Mouse (Mus musculus): Measurements from ENCODE around the gene Mettl4. TPM values are rescaled to one million over a fixed set of nuclear protein-coding genes. Genes with fewer than 3 reads are reported as not detected.
"Not testable (repeated sequence)": the region's sequence is repeated elsewhere in the genome, so short reads cannot be mapped to it uniquely, and the experiment has no call there.

Gene Mettl4
- 24.0 and 24.4 TPM in 2 replicates for polyA plus RNA-seq (2015; fragmentation: Nextera tagmentation; extraction: Ambion mirVana)

- under 1% methylated on average over 56 of the region's 56 CpGs for WGBS
- peak; percentile 99 for ATAC-seq
- Histone ChIP-seq H3K4me3 (replicated peaks) (peak within 1 kb of the TSS; percentile 60), H3K9me3 (no peaks in the 10 kb centered on the region), H3K27me3 (no peaks in the 10 kb centered on the region), H3K36me3 (no peaks in the 10 kb centered on the region), H3K27ac (peak within 1 kb of the TSS; percentile 94), H3K4me1 (replicated peaks) (peaks cover 39% of the 10 kb centered on the region), H3K9ac (replicated peaks) (peak within 1 kb of the TSS; percentile 74), H3K4me2 (replicated peaks) (peak within 1 kb of the TSS; percentile 73)
These were observed at the start of gene Mettl4 for GRCm38 (mm10) chr17:94749466-94750135. Gene Mettl4 (minus strand): TSS chr17:94750019.

- Histone ChIP-seq H3K4me3 (replicated peaks) (no peak overlapping the region), H3K4me1 (replicated peaks) (no peaks in the 10 kb centered on the region), H3K27ac (no peak overlapping the region), H3K36me3 (peaks cover 19% of the 10 kb centered on the region), H3K27me3 (no peaks in the 10 kb centered on the region), H3K9me3 (no peaks in the 10 kb centered on the region), H3K4me2 (replicated peaks) (no peak overlapping the region), H3K9ac (replicated peaks) (no peak overlapping the region)
- 88% methylated on average over 2 of the region's 2 CpGs for WGBS
- no peak for ATAC-seq
These were observed 29.2 kb upstream of the Mettl4 start for GRCm38 (mm10) chr17:94778871-94779482.

- no peak overlapping the region for H3K4me2 ChIP-seq (replicated peaks)
- no peaks in the 10 kb centered on the region for H3K4me1 ChIP-seq (replicated peaks)
- no peak for ATAC-seq
- H3K9me3 ChIP-seq, result no peaks in the 10 kb centered on the region
- H3K27me3 ChIP-seq, result no peaks in the 10 kb centered on the region
- WGBS, result 95% methylated on average over 2 of the region's 2 CpGs
- H3K27ac ChIP-seq, result no peak overlapping the region
- no peak overlapping the region for H3K9ac ChIP-seq (replicated peaks)
- no peak overlapping the region for H3K4me3 ChIP-seq (replicated peaks)
- H3K36me3 ChIP-seq, result peaks cover 14% of the 10 kb centered on the region
These were observed 18.7 kb upstream of the Mettl4 start for GRCm38 (mm10) chr17:94768491-94768890.

GRCm38 (mm10) chr17:94764711-94765110 is 14.9 kb upstream of the Mettl4 start:
- H3K4me2 ChIP-seq (replicated peaks), result no peak overlapping the region
- peaks cover 17% of the 10 kb centered on the region for H3K36me3 ChIP-seq

GRCm38 (mm10) chr17:94764011-94764410 is 14.2 kb upstream of the Mettl4 start:
- no peak for ATAC-seq
- no peaks in the 10 kb centered on the region for H3K27me3 ChIP-seq
- H3K4me1 ChIP-seq (replicated peaks), result no peaks in the 10 kb centered on the region
- H3K4me3 ChIP-seq (replicated peaks), result no peak overlapping the region
- H3K9me3 ChIP-seq, result no peaks in the 10 kb centered on the region
- H3K36me3 ChIP-seq, result peaks cover 17% of the 10 kb centered on the region
- no peak overlapping the region for H3K27ac ChIP-seq
- H3K9ac ChIP-seq (replicated peaks), result no peak overlapping the region
- no peak overlapping the region for H3K4me2 ChIP-seq (replicated peaks)
- 87% methylated on average over 1 of the region's 1 CpGs for WGBS

More at GRCm38 (mm10) chr17:94764711-94765110, 14.9 kb upstream of the Mettl4 start:
- 90% methylated on average over 3 of the region's 3 CpGs for WGBS
- Histone ChIP-seq H3K4me3 (replicated peaks) (no peak overlapping the region), H3K27me3 (no peaks in the 10 kb centered on the region), H3K4me1 (replicated peaks) (no peaks in the 10 kb centered on the region), H3K9ac (replicated peaks) (no peak overlapping the region), H3K9me3 (no peaks in the 10 kb centered on the region), H3K27ac (no peak overlapping the region)
- ATAC-seq, result no peak

GRCm38 (mm10) chr17:94762405-94762804 is 12.6 kb upstream of the Mettl4 start:
- Histone ChIP-seq H3K27ac (no peak overlapping the region), H3K4me1 (replicated peaks) (no peaks in the 10 kb centered on the region), H3K4me3 (replicated peaks) (no peak overlapping the region), H3K9me3 (no peaks in the 10 kb centered on the region), H3K36me3 (peaks cover 14% of the 10 kb centered on the region), H3K27me3 (no peaks in the 10 kb centered on the region), H3K9ac (replicated peaks) (no peak overlapping the region), H3K4me2 (replicated peaks) (no peak overlapping the region)
- no peak for ATAC-seq
- WGBS, result 98% methylated on average over 3 of the region's 3 CpGs

- H3K27me3 ChIP-seq, result no peaks in the 10 kb centered on the region
- H3K4me2 ChIP-seq (replicated peaks), result peak overlapping the region; percentile 73
- peak overlapping the region; percentile 60 for H3K4me3 ChIP-seq (replicated peaks)
- peak overlapping the region; percentile 59 for H3K9ac ChIP-seq (replicated peaks)
- no peak overlapping the region for H3K27ac ChIP-seq
- H3K4me1 ChIP-seq (replicated peaks), result peaks cover 35% of the 10 kb centered on the region
- no peaks in the 10 kb centered on the region for H3K9me3 ChIP-seq
- peak; percentile 15 for ATAC-seq
- 2% methylated on average over 22 of the region's 22 CpGs for WGBS
- no peaks in the 10 kb centered on the region for H3K36me3 ChIP-seq
These were observed 414 bp upstream of the Mettl4 start for GRCm38 (mm10) chr17:94750136-94750729.

- no peak for ATAC-seq
- no peak overlapping the region for H3K4me3 ChIP-seq (replicated peaks)
These were observed 11.6 kb downstream of the Mettl4 start for GRCm38 (mm10) chr17:94738173-94738572.

GRCm38 (mm10) chr17:94735885-94736284 is 13.9 kb downstream of the Mettl4 start:
- Histone ChIP-seq H3K4me1 (replicated peaks) (no peaks in the 10 kb centered on the region), H3K27me3 (no peaks in the 10 kb centered on the region), H3K9me3 (no peaks in the 10 kb centered on the region), H3K27ac (no peak overlapping the region), H3K4me3 (replicated peaks) (no peak overlapping the region), H3K4me2 (replicated peaks) (no peak overlapping the region), H3K36me3 (peaks cover 22% of the 10 kb centered on the region), H3K9ac (replicated peaks) (no peak overlapping the region)
- ATAC-seq, result 0 out of 2 replicates have a peak, but pooled peaks have one; percentile 11

More at GRCm38 (mm10) chr17:94738173-94738572, 11.6 kb downstream of the Mettl4 start:
- no peaks in the 10 kb centered on the region for H3K9me3 ChIP-seq
- H3K27me3 ChIP-seq, result no peaks in the 10 kb centered on the region
- H3K4me2 ChIP-seq (replicated peaks), result no peak overlapping the region
- H3K4me1 ChIP-seq (replicated peaks), result no peaks in the 10 kb centered on the region
- no peak overlapping the region for H3K9ac ChIP-seq (replicated peaks)
- H3K36me3 ChIP-seq, result peaks cover 17% of the 10 kb centered on the region
- 92% methylated on average over 4 of the region's 4 CpGs for WGBS
- no peak overlapping the region for H3K27ac ChIP-seq

GRCm38 (mm10) chr17:94735437-94735836 is 14.4 kb downstream of the Mettl4 start:
- H3K27ac ChIP-seq, result no peak overlapping the region
- no peaks in the 10 kb centered on the region for H3K9me3 ChIP-seq
- H3K4me3 ChIP-seq (replicated peaks), result no peak overlapping the region
- no peaks in the 10 kb centered on the region for H3K27me3 ChIP-seq
- H3K36me3 ChIP-seq, result peaks cover 22% of the 10 kb centered on the region
- H3K4me2 ChIP-seq (replicated peaks), result no peak overlapping the region
- no peak for ATAC-seq
- WGBS, result 71% methylated on average over 4 of the region's 4 CpGs
- no peak overlapping the region for H3K9ac ChIP-seq (replicated peaks)
- no peaks in the 10 kb centered on the region for H3K4me1 ChIP-seq (replicated peaks)

GRCm38 (mm10) chr17:94730416-94730815 is 19.4 kb downstream of the Mettl4 start:
- not testable (repeated sequence) for H3K4me1 ChIP-seq (replicated peaks); H3K27ac ChIP-seq; H3K4me3 ChIP-seq (replicated peaks); H3K27me3 ChIP-seq; H3K9ac ChIP-seq (replicated peaks); H3K9me3 ChIP-seq; H3K4me2 ChIP-seq (replicated peaks); ATAC-seq
- H3K36me3 ChIP-seq, result peaks cover 16% of the 10 kb centered on the region
- WGBS, result 35% methylated on average over 2 of the region's 2 CpGs

- 93% methylated on average over 4 of the region's 4 CpGs for whole genome bisulfite sequencing
- H3K36me3 ChIP-seq, result peaks cover 5% of the 10 kb centered on the region; the same call in 1 of the 2 replicates
- H3K4me3 ChIP-seq (replicated peaks), result no peak overlapping the region
- H3K27me3 ChIP-seq, result no peaks in the 10 kb centered on the region
- H3K4me2 ChIP-seq (replicated peaks), result no peak overlapping the region
- no peaks in the 10 kb centered on the region for H3K9me3 ChIP-seq
- H3K9ac ChIP-seq (replicated peaks), result no peak overlapping the region
- H3K27ac ChIP-seq, result no peak overlapping the region
- H3K4me1 ChIP-seq (replicated peaks), result no peaks in the 10 kb centered on the region
- no peak for ATAC-seq
These were observed 23.1 kb downstream of the Mettl4 start for GRCm38 (mm10) chr17:94726750-94727149.

All from midbrain, embryonic 13.5 days (tissue).